Mouse (Mus musculus) thymus, adult 2 months (tissue): ENCODE results near the gene Cog3.

Experiments
- CTCF ChIP-seq: fragments of 200-500 bp; IDR thresholded peaks from 2 replicates; pipeline ENCODE4 v1.5.1; 2012; ENCODE audit warnings: mild to moderate bottlenecking, control low read depth, low read length, moderate library complexity, borderline replicate concordance; ENCODE audit not compliant: control insufficient read depth, poor library complexity, insufficient read depth; ENCODE audit errors: extremely low read depth
- POLR2A ChIP-seq: fragments of 200-500 bp; IDR thresholded peaks from 2 replicates; pipeline ENCODE4 v1.6.1; 2012; ENCODE audit warnings: mild to moderate bottlenecking, low read length, control low read depth, moderate library complexity; ENCODE audit not compliant: control insufficient read depth, poor library complexity, insufficient read depth; ENCODE audit errors: extremely low read depth

GRCm38 (mm10) chr14:75757821-75758220 lies 3.5 kb upstream of the Cog3 start:
- TF ChIP-seq CTCF, result no peak
- no peak for TF ChIP-seq POLR2A
